Mouse (Mus musculus) bone marrow, adult 2 months (tissue): ENCODE measurements at regions not wholly inside any gene's neighbourhood (a gene's known extent, or its start where the extent isn't known, plus 50 kb on each side); places are given as distances from the start of the nearest gene placed in this dataset.

ENCODE experiments used
- H3K27ac ChIP-seq: fragments of 200-500 bp; 2 replicates; pipeline ENCODE4 v1.5.1; 2012; ENCODE audit warnings: low read depth, mild to moderate bottlenecking, control low read depth, inconsistent platforms, low read length; ENCODE audit not compliant: control insufficient read depth, poor library complexity, insufficient read depth
- H3K4me1 ChIP-seq: fragments of 200-500 bp; 2 replicates; pipeline ENCODE4 v1.6.1; 2011; ENCODE audit warnings: low read length; ENCODE audit not compliant: control insufficient read depth, insufficient read depth
- H3K4me3 ChIP-seq: fragments of 200-500 bp; replicated peaks from 2 replicates; pipeline ENCODE3; 2011; ENCODE audit warnings: mild to moderate bottlenecking, low read depth, low read length, control low read depth; ENCODE audit not compliant: control insufficient read depth
- CTCF ChIP-seq: fragments of 200-500 bp; IDR thresholded peaks from 2 replicates; pipeline ENCODE4 v1.5.1; 2011; ENCODE audit warnings: low read length, control low read depth; ENCODE audit not compliant: control insufficient read depth, insufficient read depth
- POLR2A ChIP-seq: fragments of 200-500 bp; IDR thresholded peaks from 2 replicates; pipeline ENCODE4 v1.6.1; 2011; ENCODE audit warnings: low read depth, mild to moderate bottlenecking, control low read depth, low read length, borderline replicate concordance; ENCODE audit not compliant: control insufficient read depth
- WGBS: fragments of 180-500 bp; shearing (Covaris S2); methylation state at CpG from one replicate; pipeline ENCODE4 v1.1.7; 2018; 5-methylcytosine and 5-hydroxymethylcytosine counted together

- H3K4me3 ChIP-seq, result no peak overlapping the region
- no peak overlapping the region for H3K27ac ChIP-seq
- no peaks in the 10 kb centered on the region for H3K4me1 ChIP-seq
- no peak for TF ChIP-seq CTCF
- no peak for TF ChIP-seq POLR2A
- WGBS, result 75% methylated on average over 3 of the region's 3 CpGs
These were observed 240.7 kb upstream of the Prep start for GRCm38 (mm10) chr10:44826271-44826670.

GRCm38 (mm10) chr10:44821666-44822065 lies 245.3 kb upstream of the Prep start:
- Histone ChIP-seq H3K4me1 (no peaks in the 10 kb centered on the region), H3K27ac (no peak overlapping the region), H3K4me3 (no peak overlapping the region)
- TF ChIP-seq CTCF (no peak), POLR2A (no peak)
- 79% methylated on average over 3 of the region's 3 CpGs for WGBS

DNA sequence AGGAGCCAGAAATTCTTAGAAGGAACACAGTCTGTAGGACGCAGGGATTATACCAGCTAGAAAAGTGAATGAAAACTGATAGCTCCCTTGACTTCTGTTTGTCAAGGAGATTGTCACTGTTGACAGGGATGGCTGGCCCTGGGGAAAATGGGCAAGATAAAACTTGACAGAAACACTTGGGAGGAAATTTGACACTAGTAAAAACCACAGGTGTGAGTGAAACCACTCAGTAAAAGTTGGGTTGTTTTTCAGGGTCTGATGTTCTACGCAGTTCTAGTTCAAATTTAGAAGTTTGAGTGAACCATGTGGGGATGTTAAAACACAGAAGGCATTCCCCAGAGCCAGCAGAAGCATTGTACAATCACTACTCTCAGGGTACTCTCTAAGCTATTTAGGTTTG lies 246.6 kb upstream of the Prep start:
- Histone ChIP-seq H3K27ac (no peak overlapping the region), H3K4me3 (no peak overlapping the region), H3K4me1 (no peaks in the 10 kb centered on the region)
- TF ChIP-seq CTCF, result no peak
- no peak for TF ChIP-seq POLR2A
- 80% methylated on average over 2 of the region's 2 CpGs for WGBS

- Histone ChIP-seq H3K4me1 (no peaks in the 10 kb centered on the region), H3K27ac (no peak overlapping the region), H3K4me3 (no peak overlapping the region)
- no peak for TF ChIP-seq POLR2A
- no peak for TF ChIP-seq CTCF
- WGBS, result 84% methylated on average over 2 of the region's 2 CpGs
These were observed 247.6 kb upstream of the Prep start for GRCm38 (mm10) chr10:44819361-44819760.

DNA sequence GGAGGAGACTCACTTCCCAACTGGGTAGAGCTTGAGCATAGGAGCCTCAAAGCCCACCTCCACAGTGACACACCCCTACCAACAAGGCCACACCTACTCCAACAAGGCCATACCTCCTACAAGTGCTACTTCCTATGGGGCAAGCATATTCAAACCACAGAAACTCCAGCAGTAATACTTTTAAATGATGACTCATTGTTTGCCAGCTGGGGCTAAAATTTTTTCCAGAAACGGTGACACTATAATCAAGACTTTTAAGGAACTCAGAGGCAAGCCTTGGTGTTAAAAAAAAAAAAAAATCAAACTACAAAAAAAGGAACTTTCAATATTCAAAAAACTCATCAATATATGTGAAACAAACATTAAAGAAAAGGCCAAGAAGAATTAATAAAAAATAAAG lies 248.4 kb upstream of the Prep start:
- Histone ChIP-seq H3K27ac (no peak overlapping the region), H3K4me1 (no peaks in the 10 kb centered on the region), H3K4me3 (no peak overlapping the region)
- WGBS, result 4% methylated on average over 1 of the region's 1 CpGs
- TF ChIP-seq POLR2A (no peak), CTCF (no peak)

GRCm38 (mm10) chr10:44796205-44796604 lies 267.9 kb upstream of the Prdm1 start:
- Histone ChIP-seq H3K4me3 (no peak overlapping the region), H3K27ac (no peak overlapping the region), H3K4me1 (no peaks in the 10 kb centered on the region)
- WGBS, result 29% methylated on average over 1 of the region's 1 CpGs
- no peak for TF ChIP-seq CTCF
- no peak for TF ChIP-seq POLR2A

GRCm38 (mm10) chr10:44785386-44785785 lies 257.1 kb upstream of the Prdm1 start:
- 70% methylated on average over 6 of the region's 6 CpGs for WGBS
- Histone ChIP-seq H3K4me1 (no peaks in the 10 kb centered on the region), H3K4me3 (no peak overlapping the region), H3K27ac (no peak overlapping the region)
- TF ChIP-seq CTCF (no peak), POLR2A (no peak)

- WGBS, result 70% methylated on average over 5 of the region's 5 CpGs
- Histone ChIP-seq H3K4me3 (no peak overlapping the region), H3K27ac (no peak overlapping the region), H3K4me1 (no peaks in the 10 kb centered on the region; the same call in 1 of the 2 replicates)
- TF ChIP-seq CTCF (no peak), POLR2A (no peak)
These were observed 252.2 kb upstream of the Prdm1 start for GRCm38 (mm10) chr10:44780381-44780958.
